Mouse (Mus musculus) megakaryocyte, embryonic 14.5 days (primary cell): ENCODE results near the gene Irgq.

ENCODE experiments used
- FLI1 ChIP-seq: IDR thresholded peaks from 2 replicates; pipeline ENCODE4 v1.6.1; 2012; ENCODE audit warnings: low read length, inconsistent platforms, mixed read lengths
- GATA1 ChIP-seq: IDR thresholded peaks from 3 replicates; pipeline ENCODE4 v1.6.1; 2012; ENCODE audit warnings: mixed read lengths, low read length, inconsistent platforms, borderline replicate concordance

GRCm38 (mm10) chr7:24505447-24506064 is 24.9 kb upstream of the Irgq start:
- no peak for TF ChIP-seq GATA1
- TF ChIP-seq FLI1: no peak
